In the genomic region with DNA sequence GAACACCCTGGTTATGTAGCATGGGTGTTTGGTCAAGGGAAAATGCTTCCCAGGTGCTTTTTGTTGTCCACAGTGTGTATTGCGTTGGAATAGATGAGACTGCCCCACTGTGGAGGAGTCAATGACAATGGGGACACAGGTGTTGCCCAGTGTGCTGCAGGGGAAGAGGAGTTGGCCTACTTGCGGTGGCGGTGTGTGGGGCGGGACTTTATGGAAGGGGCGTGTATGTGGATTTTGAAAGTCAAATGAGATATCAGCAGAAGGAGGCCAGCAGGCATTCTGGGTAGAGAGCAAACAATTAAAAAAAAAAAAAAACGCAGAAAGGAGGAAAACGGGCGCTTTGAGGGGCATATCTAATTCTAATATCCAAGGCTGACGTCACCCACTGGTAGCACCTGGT, we compare ENCODE assay signal across 23 mouse cellular contexts. TPM values are rescaled to one million over a fixed set of nuclear protein-coding genes. Genes with fewer than 3 reads are reported as not detected.
DNase-seq lines count a peak whose midpoint lies in the region; ATAC-seq and TF ChIP-seq lines count a peak whose summit lies in the region.
"Had no signal": no experiment of that assay in that cellular context is flagged by ENCODE, and none has a peak within 500 bp of the region (broad histone marks: within the 10 kb centered on the region; RNA-seq: fewer than 3 reads in every experiment).

No protein-coding gene starts in this region.

- WGBS in embryonic facial prominence, embryonic 13.5 days: 72% methylated on average over 9 of the region's 9 CpGs
- whole genome bisulfite sequencing in embryonic facial prominence, embryonic 10.5 days: 88% methylated on average over 9 of the region's 9 CpGs
- 96% methylated on average over 9 of the region's 9 CpGs for WGBS in thymus, adult 2 months
- WGBS in hindbrain, embryonic 16.5 days: 70% methylated on average over 9 of the region's 9 CpGs

- TF ChIP-seq POLR2A in thymus, adult 2 months (IDR thresholded peaks at IDR 0.05; ENCODE audit: control insufficient read depth, extremely low read depth, insufficient read depth, low read length, poor library complexity): no peak

- no peak for DNase-seq in embryonic facial prominence, embryonic 10.5 days (ENCODE audit: low spot score)
- no peak for DNase-seq in layer of hippocampus, adult 2 months (ENCODE audit: low spot score in 2 of 2)
- no peak for DNase-seq in layer of hippocampus, postnatal 25 days (ENCODE audit: extremely low spot score in 1 of 2, low spot score in 1 of 2)
- peak; percentile 53 for DNase-seq in thymus, postnatal 4 days
- DNase-seq in thymus, adult 2 months: no peak
- DNase-seq: adrenal gland, adult 8-10 months; adrenal gland, postnatal 36 days; cerebellum, adult 11 months; cerebellum, adult 8-10 months; cerebellum, postnatal 14 days; embryo, embryonic 11 days; gastrocnemius, adult 2 months; gastrocnemius, postnatal 25 days; heart, postnatal 10 days; heart, postnatal 4 days had no signal

- H3K4me2 ChIP-seq in embryonic facial prominence, embryonic 13.5 days: no peak overlapping the region
- H3K4me2 ChIP-seq in hindbrain, embryonic 16.5 days (ENCODE audit: low read length): no peak overlapping the region
- H3K4me2 ChIP-seq: embryonic facial prominence, embryonic 12.5 days; forebrain, embryonic 12.5 days; hindbrain, embryonic 12.5 days had no signal

- TF ChIP-seq CTCF in layer of hippocampus, adult 2 months (conservative IDR thresholded peaks at IDR 0.05): no peak
- no peak for TF ChIP-seq CTCF in thymus, adult 2 months (IDR thresholded peaks at IDR 0.05; ENCODE audit: borderline replicate concordance, control insufficient read depth, extremely low read depth, insufficient read depth, low read length, poor library complexity)

- ATAC-seq in embryonic facial prominence, embryonic 13.5 days (ENCODE audit: insufficient number of reproducible peaks, insufficient read depth, low FRiP score, low TSS enrichment, low read depth): no peak
- ATAC-seq in hindbrain, embryonic 16.5 days: no peak
- ATAC-seq: forebrain, embryonic 16.5 days; hindbrain, postnatal 0 days; Patski had no signal

- H3K27me3 ChIP-seq in embryonic facial prominence, embryonic 13.5 days: no peaks in the 10 kb centered on the region
- no peaks in the 10 kb centered on the region for H3K27me3 ChIP-seq in embryonic facial prominence, embryonic 10.5 days (replicated peaks; ENCODE audit: low read depth, poor library complexity, severe bottlenecking)
- no peaks in the 10 kb centered on the region for H3K27me3 ChIP-seq in thymus, adult 2 months (ENCODE audit: control insufficient read depth, insufficient read depth, low read length)
- no peaks in the 10 kb centered on the region for H3K27me3 ChIP-seq in hindbrain, embryonic 16.5 days (replicated peaks; ENCODE audit: control insufficient read depth, insufficient read depth, low read length)
- H3K27me3 ChIP-seq: embryonic facial prominence, embryonic 12.5 days; forebrain, embryonic 12.5 days; hindbrain, embryonic 12.5 days; Patski had no signal

- H3K4me3 ChIP-seq in embryonic facial prominence, embryonic 13.5 days: no peak overlapping the region
- no peak overlapping the region for H3K4me3 ChIP-seq in embryonic facial prominence, embryonic 10.5 days
- H3K4me3 ChIP-seq in layer of hippocampus, adult 2 months: no peak overlapping the region
- H3K4me3 ChIP-seq in thymus, adult 2 months (ENCODE audit: control insufficient read depth, insufficient read depth, low read length): no peak overlapping the region
- no peak overlapping the region for H3K4me3 ChIP-seq in hindbrain, embryonic 16.5 days (ENCODE audit: low read length)
- H3K4me3 ChIP-seq: embryonic facial prominence, embryonic 12.5 days; forebrain, embryonic 12.5 days; gastrocnemius, adult 2 months; hindbrain, embryonic 12.5 days had no signal

- no peak overlapping the region for H3K9ac ChIP-seq in embryonic facial prominence, embryonic 13.5 days
- no peak overlapping the region for H3K9ac ChIP-seq in hindbrain, embryonic 16.5 days (ENCODE audit: low read depth, low read length)
- H3K9ac ChIP-seq: embryonic facial prominence, embryonic 12.5 days; forebrain, embryonic 12.5 days; hindbrain, embryonic 12.5 days had no signal

- peaks cover 69% of the 10 kb centered on the region for H3K36me3 ChIP-seq in embryonic facial prominence, embryonic 13.5 days
- H3K36me3 ChIP-seq in embryonic facial prominence, embryonic 10.5 days (replicated peaks): peaks cover 97% of the 10 kb centered on the region
- H3K36me3 ChIP-seq in thymus, adult 2 months (ENCODE audit: control insufficient read depth, insufficient read depth, low read length): peaks cover 93% of the 10 kb centered on the region
- peaks cover 64% of the 10 kb centered on the region for H3K36me3 ChIP-seq in hindbrain, embryonic 16.5 days (ENCODE audit: control insufficient read depth, insufficient read depth, low read length)

- H3K4me1 ChIP-seq in embryonic facial prominence, embryonic 13.5 days: 0 out of 2 replicates have a peak, but pooled peaks cover 4% of the 10 kb centered on the region
- peaks cover 3% of the 10 kb centered on the region; the same call in 1 of the 2 replicates for H3K4me1 ChIP-seq in embryonic facial prominence, embryonic 10.5 days
- no peaks in the 10 kb centered on the region for H3K4me1 ChIP-seq in thymus, adult 2 months (replicated peaks; ENCODE audit: control insufficient read depth, insufficient read depth, low read length)
- H3K4me1 ChIP-seq in hindbrain, embryonic 16.5 days (ENCODE audit: control insufficient read depth, insufficient read depth, low read depth, low read length): no peaks in the 10 kb centered on the region
- H3K4me1 ChIP-seq: embryonic facial prominence, embryonic 12.5 days had no signal

- H3K9me3 ChIP-seq in embryonic facial prominence, embryonic 13.5 days: no peaks in the 10 kb centered on the region
- H3K9me3 ChIP-seq in embryonic facial prominence, embryonic 10.5 days: no peaks in the 10 kb centered on the region
- no peaks in the 10 kb centered on the region for H3K9me3 ChIP-seq in hindbrain, embryonic 16.5 days (ENCODE audit: control insufficient read depth, low read length)
- H3K9me3 ChIP-seq: embryonic facial prominence, embryonic 12.5 days; forebrain, embryonic 12.5 days; hindbrain, embryonic 12.5 days had no signal

- 0 out of 2 replicates have a peak overlapping the region, but pooled peaks have one; percentile 33 for H3K27ac ChIP-seq in embryonic facial prominence, embryonic 13.5 days
- H3K27ac ChIP-seq in embryonic facial prominence, embryonic 10.5 days (replicated peaks): no peak overlapping the region
- H3K27ac ChIP-seq in layer of hippocampus, adult 2 months: 0 out of 2 replicates have a peak overlapping the region, but pooled peaks have one; percentile 5
- H3K27ac ChIP-seq in thymus, adult 2 months (ENCODE audit: control insufficient read depth, insufficient read depth, low read length): no peak overlapping the region
- no peak overlapping the region for H3K27ac ChIP-seq in hindbrain, embryonic 16.5 days (ENCODE audit: low read depth, low read length)
- H3K27ac ChIP-seq: embryonic facial prominence, embryonic 12.5 days; forebrain, embryonic 12.5 days; gastrocnemius, adult 2 months; hindbrain, embryonic 12.5 days; hindbrain, postnatal 0 days had no signal

RNA-seq across cellular contexts. Expression of gene Kif21b, which starts 18.5 kb away (rescaled TPM):
- polyA plus RNA-seq in embryonic facial prominence, embryonic 13.5 days (2015; fragmentation: Nextera tagmentation; extraction: Ambion mirVana): 4.7 TPM in 2 replicates
- polyA plus RNA-seq in embryonic facial prominence, embryonic 10.5 days (2016; fragmentation: Nextera tagmentation; extraction: Ambion mirVana): 6.5 and 7.3 TPM in 2 replicates
- total RNA-seq in layer of hippocampus, adult 2 months (2021): 10 to 100 TPM; 33.9 to 36.5 TPM
- total RNA-seq in layer of hippocampus, postnatal 25 days (2021): 10 to 100 TPM; 35.0 to 54.8 TPM
- polyA plus RNA-seq in thymus, adult 2 months (2012; rRNA removed): 224 and 247 TPM in 2 replicates
- polyA plus RNA-seq in hindbrain, embryonic 16.5 days (2015; fragmentation: Nextera tagmentation; extraction: Ambion mirVana): 43.6 and 44.3 TPM in 2 replicates

Comparison
In these comparisons a context has a peak if more than half of its experiments do, and no peak if none do; other contexts are left out.
1. H3K27ac ChIP-seq: peak in embryonic facial prominence, embryonic 13.5 days (single experiment) and layer of hippocampus, adult 2 months (single experiment); none in embryonic facial prominence, embryonic 10.5 days (single experiment), thymus, adult 2 months (single experiment) and hindbrain, embryonic 16.5 days (single experiment).